Mouse (Mus musculus) erythroblast, embryonic 14.5 days (primary cell): ENCODE data around the gene Atp2c2. TPM values are rescaled to one million over a fixed set of nuclear protein-coding genes. Genes with fewer than 3 reads are reported as not detected.

Source experiments
- H3K27me3 ChIP-seq: 2 replicates; pipeline ENCODE4 v1.6.1; 2012; ENCODE audit warnings: inconsistent platforms; ENCODE audit not compliant: control insufficient read depth
- H3K36me3 ChIP-seq: 2 replicates; pipeline ENCODE4 v1.6.1; 2012; ENCODE audit warnings: mild to moderate bottlenecking, inconsistent platforms; ENCODE audit not compliant: control insufficient read depth
- H3K4me1 ChIP-seq: 2 replicates; pipeline ENCODE4 v1.6.1; 2012; ENCODE audit warnings: inconsistent platforms; ENCODE audit not compliant: control insufficient read depth
- H3K4me3 ChIP-seq: replicated peaks from 2 replicates; pipeline ENCODE3; 2012; ENCODE audit warnings: moderate library complexity, mild to moderate bottlenecking, inconsistent platforms
- H3K9me3 ChIP-seq: 2 replicates; pipeline ENCODE4 v1.6.1; 2012; ENCODE audit warnings: low read length, inconsistent platforms, mixed read lengths; ENCODE audit not compliant: control insufficient read depth
- GATA1 ChIP-seq: IDR thresholded peaks from 2 replicates; pipeline ENCODE4 v1.6.1; 2012; ENCODE audit warnings: low read length, inconsistent platforms, mixed read lengths
- TAL1 ChIP-seq: IDR thresholded peaks from 3 replicates; pipeline ENCODE4 v1.6.1; 2012; ENCODE audit warnings: low read length, inconsistent platforms, mixed read lengths
- polyA plus RNA-seq: library from polyadenylated mRNA; stranded (reverse); fragments of >175 nt; gene quantifications from 2 replicates; pipeline ENCODE4 v1.2.3, GENCODE M21; 2012

The Atp2c2 gene
- polyA plus RNA-seq, 1 experiment: not detected

DNA sequence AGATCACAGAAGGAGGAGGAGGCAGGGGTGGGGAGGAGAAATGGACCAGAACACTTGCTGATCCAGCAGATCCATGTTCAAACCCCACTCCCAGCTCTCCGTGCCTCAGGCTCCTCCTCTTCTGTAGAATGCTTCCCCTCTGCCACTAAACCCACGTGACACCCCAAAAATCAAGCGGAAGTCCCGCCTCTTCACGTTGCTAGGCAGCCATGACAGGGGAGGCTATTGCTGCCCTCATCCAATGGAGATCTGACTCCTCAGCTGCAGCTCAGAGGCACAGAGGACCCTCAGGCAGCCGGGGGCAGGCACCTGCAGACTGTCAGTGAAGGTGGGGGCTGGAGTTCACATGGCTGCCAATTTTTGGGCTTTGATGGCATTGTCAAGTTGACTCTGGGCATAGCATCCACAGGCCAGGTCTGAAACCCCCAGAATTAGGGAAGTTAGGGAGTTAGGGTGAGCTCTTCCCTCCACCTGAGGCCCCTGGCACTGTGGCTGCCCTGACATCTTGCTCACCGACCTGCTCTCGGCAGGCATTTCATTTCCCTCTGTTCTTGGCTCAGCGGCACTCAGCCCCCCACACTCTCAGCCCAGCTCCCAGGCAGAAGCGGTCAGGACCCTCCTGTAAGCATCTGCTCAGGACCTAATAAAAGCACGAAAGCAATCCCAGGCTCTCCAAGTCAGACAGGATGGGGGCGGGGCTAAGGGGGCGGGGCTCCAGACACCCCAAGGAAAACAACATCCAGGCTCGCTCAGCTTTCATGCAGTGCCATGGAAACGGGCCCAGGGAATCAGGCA, 98.6 kb downstream of the Atp2c2 start:
- H3K36me3 ChIP-seq: no peaks in the 10 kb centered on the region
- no peak overlapping the region for H3K4me3 ChIP-seq
- H3K9me3 ChIP-seq: no peaks in the 10 kb centered on the region
- TF ChIP-seq GATA1 (no peak), TAL1 (no peak)
- peaks cover 5% of the 10 kb centered on the region for H3K4me1 ChIP-seq
- H3K27me3 ChIP-seq: no peaks in the 10 kb centered on the region

- Histone ChIP-seq H3K4me3 (no peak overlapping the region), H3K9me3 (no peaks in the 10 kb centered on the region), H3K27me3 (no peaks in the 10 kb centered on the region), H3K36me3 (no peaks in the 10 kb centered on the region), H3K4me1 (peaks cover 5% of the 10 kb centered on the region)
- no peak for TF ChIP-seq TAL1
- TF ChIP-seq GATA1: no peak
These were observed 99.1 kb downstream of the Atp2c2 start for GRCm38 (mm10) chr8:119798965-119799264.

DNA sequence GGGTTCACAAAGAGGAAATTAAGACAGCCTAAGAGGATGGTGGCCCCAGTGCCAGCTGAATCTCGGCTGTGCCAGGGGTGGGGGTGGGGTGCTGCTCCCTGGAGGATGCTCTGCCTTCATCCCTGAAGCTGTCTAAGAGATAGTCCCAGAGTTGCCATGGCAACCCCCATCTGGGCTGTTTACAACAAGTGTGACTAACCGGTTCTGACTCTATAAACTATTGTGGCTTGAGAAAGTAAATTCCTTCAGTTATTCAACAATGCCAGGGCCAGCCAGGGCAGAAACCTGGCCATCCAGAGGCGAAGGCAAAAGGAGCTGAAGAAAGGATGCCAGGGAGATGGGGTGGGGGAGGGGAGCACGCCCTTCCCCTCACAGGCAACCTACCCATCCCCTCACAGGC, 101.4 kb downstream of the Atp2c2 start:
- Histone ChIP-seq H3K36me3 (no peaks in the 10 kb centered on the region), H3K4me3 (no peak overlapping the region), H3K4me1 (peaks cover 5% of the 10 kb centered on the region), H3K9me3 (no peaks in the 10 kb centered on the region), H3K27me3 (no peaks in the 10 kb centered on the region)
- TF ChIP-seq GATA1 (no peak), TAL1 (no peak)

- TF ChIP-seq TAL1 (no peak), GATA1 (no peak)
- Histone ChIP-seq H3K4me1 (peaks cover 5% of the 10 kb centered on the region), H3K4me3 (no peak overlapping the region), H3K27me3 (no peaks in the 10 kb centered on the region), H3K36me3 (no peaks in the 10 kb centered on the region; the same call in 1 of the 2 replicates), H3K9me3 (no peaks in the 10 kb centered on the region)
These were observed 102.8 kb downstream of the Atp2c2 start for GRCm38 (mm10) chr8:119802592-119802991.

- Histone ChIP-seq H3K4me1 (no peaks in the 10 kb centered on the region), H3K9me3 (no peaks in the 10 kb centered on the region), H3K36me3 (peaks cover 3% of the 10 kb centered on the region; the same call in 1 of the 2 replicates), H3K4me3 (no peak overlapping the region), H3K27me3 (no peaks in the 10 kb centered on the region)
- TF ChIP-seq TAL1: no peak
- no peak for TF ChIP-seq GATA1
These were observed 105.5 kb downstream of the Atp2c2 start for GRCm38 (mm10) chr8:119805275-119805674.

GRCm38 (mm10) chr8:119806422-119807263, 106.8 kb downstream of the Atp2c2 start:
- H3K4me1 ChIP-seq: no peaks in the 10 kb centered on the region
- no peak overlapping the region for H3K4me3 ChIP-seq
- TF ChIP-seq GATA1 (no peak), TAL1 (no peak)

More at GRCm38 (mm10) chr8:119806422-119807263, 106.8 kb downstream of the Atp2c2 start:
- Histone ChIP-seq H3K36me3 (peaks cover 3% of the 10 kb centered on the region; the same call in 1 of the 2 replicates), H3K9me3 (no peaks in the 10 kb centered on the region), H3K27me3 (no peaks in the 10 kb centered on the region)

Other genes with a start within 250 kb of the Atp2c2 start
- gene Slc38a8, start 198.3 kb upstream of the Atp2c2 start, polyA plus RNA-seq: not detected in 2 replicates
- gene Mbtps1, start 141.3 kb upstream of the Atp2c2 start, polyA plus RNA-seq: 9.2 and 13.4 TPM in 2 replicates
- gene Hsdl1, start 124.8 kb upstream of the Atp2c2 start, polyA plus RNA-seq: 0.80 and 1.4 TPM in 2 replicates
- gene Dnaaf1, start 124.8 kb upstream of the Atp2c2 start, polyA plus RNA-seq: not detected in 2 replicates
- 1.8 and 2.2 TPM in 2 replicates for gene Taf1c, start 94.8 kb upstream of the Atp2c2 start, polyA plus RNA-seq
- not detected in 2 replicates for gene Adad2, start 87.3 kb upstream of the Atp2c2 start, polyA plus RNA-seq
- gene Kcng4, start 64.3 kb upstream of the Atp2c2 start, polyA plus RNA-seq: not detected in 2 replicates
- not detected in 2 replicates for gene Wfdc1, start 33.6 kb upstream of the Atp2c2 start, polyA plus RNA-seq
- 0.09 and 0.23 TPM in 2 replicates for gene Tldc1, start 78.4 kb downstream of the Atp2c2 start, polyA plus RNA-seq
- gene Cotl1, start 140.5 kb downstream of the Atp2c2 start, polyA plus RNA-seq: 2.6 and 3.7 TPM in 2 replicates
- 0.02 and 0.12 TPM in 2 replicates for gene Klhl36, start 162.3 kb downstream of the Atp2c2 start, polyA plus RNA-seq
- 7.6 and 8.3 TPM in 2 replicates for gene Usp10, start 210.4 kb downstream of the Atp2c2 start, polyA plus RNA-seq
- 0.36 TPM in 1 of 2 replicates, not detected in the other for gene Gm20388, start 210.8 kb downstream of the Atp2c2 start, polyA plus RNA-seq